Mouse (Mus musculus) thymus, adult 2 months (tissue): Measurements from ENCODE around the gene Acbd4. TPM values are rescaled to one million over a fixed set of nuclear protein-coding genes. Genes with fewer than 3 reads are reported as not detected.

Source experiments
- DNase-seq: peaks from one replicate; pipeline ENCODE4 v3.0.0; 2021
- H3K27ac ChIP-seq: fragments of 200-500 bp; 2 replicates; pipeline ENCODE4 v1.5.1; 2012; ENCODE audit warnings: low read length, control low read depth; ENCODE audit not compliant: control insufficient read depth, insufficient read depth
- H3K27me3 ChIP-seq: fragments of 200-500 bp; 2 replicates; pipeline ENCODE4 v1.6.1; 2012; ENCODE audit warnings: mild to moderate bottlenecking, low read length, moderate library complexity, mixed read lengths; ENCODE audit not compliant: control insufficient read depth, insufficient read depth
- H3K36me3 ChIP-seq: fragments of 200-500 bp; 2 replicates; pipeline ENCODE4 v1.6.1; 2012; ENCODE audit warnings: mild to moderate bottlenecking, low read length, moderate library complexity; ENCODE audit not compliant: control insufficient read depth, insufficient read depth
- H3K4me1 ChIP-seq: fragments of 200-500 bp; replicated peaks from 2 replicates; pipeline ENCODE4 v1.6.1; 2012; ENCODE audit warnings: low read length; ENCODE audit not compliant: control insufficient read depth, insufficient read depth
- H3K4me3 ChIP-seq: fragments of 200-500 bp; 2 replicates; pipeline ENCODE4 v1.5.1; 2012; ENCODE audit warnings: mild to moderate bottlenecking, low read length, control low read depth, moderate library complexity; ENCODE audit not compliant: control insufficient read depth, insufficient read depth
- CTCF ChIP-seq: fragments of 200-500 bp; IDR thresholded peaks from 2 replicates; pipeline ENCODE4 v1.5.1; 2012; ENCODE audit warnings: mild to moderate bottlenecking, control low read depth, low read length, moderate library complexity, borderline replicate concordance; ENCODE audit not compliant: control insufficient read depth, poor library complexity, insufficient read depth; ENCODE audit errors: extremely low read depth
- POLR2A ChIP-seq: fragments of 200-500 bp; IDR thresholded peaks from 2 replicates; pipeline ENCODE4 v1.6.1; 2012; ENCODE audit warnings: mild to moderate bottlenecking, low read length, control low read depth, moderate library complexity; ENCODE audit not compliant: control insufficient read depth, poor library complexity, insufficient read depth; ENCODE audit errors: extremely low read depth
- WGBS: fragments of 180-500 bp; shearing (Covaris S2); methylation state at CpG from one replicate; pipeline ENCODE4 v1.1.7; 2018; 5-methylcytosine and 5-hydroxymethylcytosine counted together
- polyA plus RNA-seq: library from polyadenylated mRNA; depleted of rRNA; stranded (reverse); fragments of >200 nt; gene quantifications from 2 replicates; pipeline ENCODE4 v1.2.3, GENCODE M21; 2012

The Acbd4 gene
- polyA plus RNA-seq, 1 experiment, result 29.5 TPM

DNA sequence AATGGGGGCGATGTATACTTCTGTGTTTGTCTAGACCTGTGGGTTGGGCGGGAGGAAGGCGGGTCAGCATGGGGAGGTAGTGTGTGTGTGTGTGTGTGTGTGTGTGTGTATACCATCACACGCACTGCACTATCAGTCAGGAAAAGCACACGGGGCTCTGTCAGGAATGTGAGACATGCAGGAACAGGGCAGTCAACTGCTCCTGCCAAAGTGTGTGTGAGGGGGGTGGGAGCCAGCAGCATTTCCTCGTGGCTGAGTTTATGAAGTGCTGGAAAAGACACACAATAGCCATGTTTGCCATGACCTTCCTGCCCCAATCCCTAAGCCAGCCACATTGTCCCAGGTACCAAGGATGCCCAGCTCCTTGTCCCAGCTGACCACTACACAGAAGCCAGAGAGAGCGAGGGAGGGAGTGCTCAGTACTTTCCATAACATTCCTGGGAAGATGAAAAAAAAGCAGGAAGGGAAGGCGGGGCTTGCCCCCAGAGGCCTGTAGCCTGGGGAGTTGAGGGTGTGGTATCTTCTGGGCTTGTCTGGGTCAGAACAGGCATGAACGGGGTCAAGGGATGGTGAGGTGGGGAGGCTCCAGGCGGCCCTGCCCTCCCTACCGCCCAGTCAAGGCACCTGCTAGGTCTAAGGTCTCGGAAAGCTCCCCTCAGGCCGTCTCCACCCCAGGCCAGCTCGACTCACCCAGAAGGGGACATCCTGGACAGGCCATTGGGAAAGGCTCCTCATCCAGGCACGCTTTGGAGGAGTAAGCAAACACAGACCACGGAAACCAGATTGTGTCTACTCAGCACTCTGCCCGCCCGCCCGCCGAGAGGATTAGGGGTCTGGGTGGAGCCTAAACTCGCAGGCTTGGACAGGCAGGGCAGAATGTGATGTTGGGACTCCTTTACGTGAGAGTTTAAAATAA is 4.2 kb upstream of the Acbd4 start:
- Histone ChIP-seq H3K4me1 (peaks cover 13% of the 10 kb centered on the region), H3K36me3 (no peaks in the 10 kb centered on the region), H3K27me3 (peaks cover 5% of the 10 kb centered on the region; the same call in 1 of the 2 replicates), H3K4me3 (no peak overlapping the region), H3K27ac (no peak overlapping the region)
- no peak for DNase-seq
- TF ChIP-seq POLR2A (no peak), CTCF (no peak)
- WGBS, result 87% methylated on average over 22 of the region's 22 CpGs

DNA sequence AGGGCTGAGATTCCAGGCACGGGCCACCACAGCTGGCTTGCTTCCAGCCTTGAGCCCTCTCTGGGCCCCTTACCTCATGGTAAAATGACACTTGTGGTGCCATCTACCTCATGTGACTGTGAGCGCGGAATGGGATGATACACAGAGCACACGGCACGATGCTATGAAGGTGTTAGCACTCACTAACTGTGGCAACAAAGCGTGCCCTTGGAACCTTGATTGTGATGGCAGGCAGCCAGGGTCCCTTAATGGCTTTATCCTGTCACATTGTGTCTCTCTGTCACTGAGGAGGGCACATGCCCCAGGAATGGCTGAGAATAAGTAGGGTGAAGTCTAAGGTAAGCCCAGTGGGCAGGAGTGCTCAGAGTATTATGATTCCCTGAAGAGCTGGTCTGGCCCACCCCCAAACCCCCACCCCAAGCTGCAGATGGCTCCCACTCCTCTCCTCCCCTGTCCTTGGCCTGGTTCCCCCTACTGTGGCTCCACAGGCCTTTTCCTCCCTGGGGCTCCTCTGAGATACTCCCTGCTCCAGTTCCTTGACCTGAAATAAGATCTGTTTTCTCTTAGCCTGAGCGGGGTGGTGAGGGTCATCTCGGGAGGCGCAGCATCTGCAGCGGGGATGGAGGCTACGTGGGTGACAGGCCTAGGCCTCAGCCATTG is 2.8 kb upstream of the Acbd4 start:
- Histone ChIP-seq H3K4me3 (no peak overlapping the region), H3K27ac (no peak overlapping the region), H3K27me3 (peaks cover 5% of the 10 kb centered on the region; the same call in 1 of the 2 replicates), H3K4me1 (peaks cover 19% of the 10 kb centered on the region), H3K36me3 (no peaks in the 10 kb centered on the region)
- no peak for DNase-seq
- WGBS, result 95% methylated on average over 11 of the region's 11 CpGs
- TF ChIP-seq CTCF, result no peak
- TF ChIP-seq POLR2A, result no peak

DNA sequence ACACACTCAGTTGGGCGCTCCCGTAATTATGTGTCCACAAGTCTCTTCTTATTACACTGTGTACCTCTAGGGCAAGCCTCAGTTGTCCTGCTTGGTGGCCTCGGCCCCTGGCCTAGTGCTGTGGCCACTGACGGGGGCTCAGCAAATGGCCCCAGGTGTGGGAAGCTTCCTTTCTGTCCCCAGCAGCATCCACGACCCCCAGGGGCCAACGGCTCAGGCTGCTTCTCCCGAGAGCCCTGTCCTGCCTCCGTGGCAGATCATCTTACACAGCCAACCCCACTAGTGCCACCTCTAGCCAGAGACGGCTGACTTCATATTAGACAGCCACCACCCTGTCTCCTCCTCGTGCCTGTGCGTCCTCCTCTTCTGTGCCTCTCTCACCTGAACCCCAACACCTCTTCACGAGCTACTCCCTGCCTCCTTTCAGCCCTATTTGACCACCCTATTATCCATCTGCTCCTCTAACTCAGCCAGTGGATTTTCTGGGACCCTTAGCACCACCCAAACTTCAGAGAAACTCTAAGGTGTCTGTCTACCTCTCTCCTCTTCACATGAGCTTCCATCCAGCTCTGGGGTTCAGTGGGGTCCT is 2.0 kb upstream of the Acbd4 start:
- DNase-seq, result no peak
- no peak for TF ChIP-seq POLR2A
- no peak for TF ChIP-seq CTCF
- H3K27ac ChIP-seq, result no peak overlapping the region
- no peaks in the 10 kb centered on the region for H3K36me3 ChIP-seq
- peaks cover 5% of the 10 kb centered on the region; the same call in 1 of the 2 replicates for H3K27me3 ChIP-seq
- no peak overlapping the region for H3K4me3 ChIP-seq
- peaks cover 22% of the 10 kb centered on the region for H3K4me1 ChIP-seq
- 90% methylated on average over 12 of the region's 12 CpGs for WGBS

DNA sequence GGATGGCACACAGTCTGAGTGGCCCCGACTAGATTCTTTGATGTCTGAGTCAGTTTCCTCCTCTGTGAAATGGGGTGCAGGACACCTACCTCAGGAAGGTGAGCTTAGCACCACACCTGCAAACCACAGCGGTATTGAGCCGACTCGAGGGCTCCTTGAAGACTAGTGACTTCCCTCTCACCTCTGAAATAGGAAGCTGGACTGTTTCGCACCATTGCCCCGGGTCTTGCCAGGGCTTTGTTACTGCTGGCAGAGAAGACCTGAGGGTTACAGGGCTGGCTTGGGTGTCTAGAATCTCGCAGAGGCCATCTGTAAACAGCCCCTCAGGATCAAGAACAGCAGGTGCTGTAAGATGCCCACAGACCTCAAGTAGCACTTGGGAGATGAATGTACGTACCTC is 1.1 kb upstream of the Acbd4 start:
- TF ChIP-seq CTCF (no peak), POLR2A (no peak)
- Histone ChIP-seq H3K36me3 (no peaks in the 10 kb centered on the region), H3K4me3 (no peak overlapping the region), H3K27ac (no peak overlapping the region), H3K4me1 (peaks cover 25% of the 10 kb centered on the region), H3K27me3 (peaks cover 5% of the 10 kb centered on the region; the same call in 1 of the 2 replicates)
- WGBS, result 60% methylated on average over 8 of the region's 8 CpGs
- no peak for DNase-seq

DNA sequence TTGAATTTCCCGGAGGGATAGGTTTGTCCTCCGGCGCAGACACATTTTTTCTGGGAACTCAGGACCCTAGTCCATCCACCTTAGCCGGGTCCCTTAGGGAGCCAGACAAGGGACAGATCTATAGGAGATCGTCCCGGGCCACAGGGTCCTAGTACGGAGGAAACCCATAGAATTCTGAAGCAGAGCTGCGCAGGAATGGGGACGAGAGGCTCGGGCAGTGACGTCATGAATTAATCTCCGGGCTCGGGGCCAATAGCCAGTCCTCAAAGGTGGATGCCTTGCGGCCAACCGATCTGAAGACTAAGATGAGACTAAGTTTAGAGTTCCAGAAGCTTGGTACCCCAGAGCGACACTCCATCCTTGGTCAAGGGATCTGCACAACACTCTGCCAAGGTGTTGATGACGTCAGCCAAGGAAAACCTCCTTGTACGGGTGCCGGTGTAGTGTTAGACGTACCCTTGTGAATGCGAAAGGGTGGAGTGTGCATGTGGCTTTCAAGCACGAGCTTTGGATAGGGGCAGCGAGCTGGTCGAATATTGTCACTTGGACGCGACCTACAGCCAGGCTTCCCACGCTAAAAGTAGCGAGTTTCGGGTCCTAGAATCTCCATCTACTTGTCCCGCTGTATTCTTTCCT is 502 bp downstream of the Acbd4 start:
- no peak for DNase-seq
- WGBS, result 6% methylated on average over 30 of the region's 30 CpGs

DNA sequence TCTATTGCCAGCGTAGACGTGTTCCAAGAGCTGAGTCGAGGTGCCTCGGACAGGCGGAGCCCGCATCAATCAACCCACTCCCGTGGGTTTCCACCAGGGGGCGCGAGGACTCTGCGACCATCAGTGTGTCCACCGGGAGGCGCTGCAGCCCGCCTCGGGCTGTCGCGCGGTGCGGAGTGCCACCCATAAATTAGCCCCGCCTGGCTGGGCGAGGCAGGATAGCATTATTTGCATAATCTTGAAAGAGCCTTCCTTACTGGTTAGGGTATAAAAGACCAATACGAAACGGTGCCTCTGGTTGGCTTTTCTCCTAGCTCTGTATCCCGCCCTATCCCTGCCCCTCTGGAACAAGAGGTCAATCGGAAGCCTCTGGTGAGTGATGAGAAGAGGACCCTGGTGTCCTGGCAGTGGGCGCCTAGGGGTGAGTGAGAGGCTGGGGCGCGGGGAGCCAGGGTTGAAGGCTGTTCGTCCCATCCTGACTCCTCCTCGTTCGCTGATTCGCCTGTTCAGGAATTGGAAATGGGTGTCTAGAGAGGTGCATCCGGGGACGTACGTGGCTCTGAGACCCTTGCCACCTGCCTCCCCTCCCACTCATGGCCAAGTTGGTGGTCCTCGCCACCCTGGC is 1.4 kb downstream of the Acbd4 start:
- peaks cover 5% of the 10 kb centered on the region; the same call in 1 of the 2 replicates for H3K27me3 ChIP-seq
- 2% methylated on average over 35 of the region's 35 CpGs for WGBS
- TF ChIP-seq POLR2A (no peak), CTCF (peak; percentile 100)
- H3K36me3 ChIP-seq, result no peaks in the 10 kb centered on the region
- peak overlapping the region; percentile 57 for H3K4me3 ChIP-seq
- peaks cover 25% of the 10 kb centered on the region for H3K4me1 ChIP-seq
- H3K27ac ChIP-seq, result peak overlapping the region; percentile 11; the same call in 1 of the 2 replicates
- peak; percentile 96 for DNase-seq

More for the DNA sequence above, 502 bp downstream of the Acbd4 start:
- peaks cover 5% of the 10 kb centered on the region; the same call in 1 of the 2 replicates for H3K27me3 ChIP-seq
- TF ChIP-seq CTCF (no peak), POLR2A (no peak)
- H3K4me1 ChIP-seq, result peaks cover 25% of the 10 kb centered on the region
- no peak overlapping the region for H3K27ac ChIP-seq
- H3K4me3 ChIP-seq, result peak overlapping the region; percentile 21
- no peaks in the 10 kb centered on the region for H3K36me3 ChIP-seq
